Mouse (Mus musculus): ENCODE results near the gene Ugt1a6b.
"Not testable (repeated sequence)": the region's sequence is repeated elsewhere in the genome, so short reads cannot be mapped to it uniquely, and the experiment has no call there.

Ugt1a6b gene

GRCm38 (mm10) chr1:88103019-88103418 is at the start of gene Ugt1a6b:
Ugt1a6b (plus strand) TSS chr1:88103252.
- DNase-seq (ENCODE audit: inconsistent ontology term), result not testable (repeated sequence)

GRCm38 (mm10) chr1:88055088-88055487 is 48.0 kb upstream of the Ugt1a6b start, which contains the start of gene Ugt1a10:
Ugt1a10 (plus strand) TSS chr1:88055388.
- DNase-seq (ENCODE audit: inconsistent ontology term), result no peak

- DNase-seq (ENCODE audit: inconsistent ontology term), result not testable (repeated sequence)
Measured at GRCm38 (mm10) chr1:88066472-88067102, 36.5 kb upstream of the Ugt1a6b start.

GRCm38 (mm10) chr1:88070495-88070894 is 32.6 kb upstream of the Ugt1a6b start, which contains the start of gene Ugt1a9:
Ugt1a9 (plus strand) TSS chr1:88070800.
- DNase-seq (ENCODE audit: inconsistent ontology term), result no peak

- DNase-seq (ENCODE audit: inconsistent ontology term), result no peak
Measured at GRCm38 (mm10) chr1:88070902-88071301, 32.1 kb upstream of the Ugt1a6b start.

- DNase-seq (ENCODE audit: inconsistent ontology term), result no peak
Measured at GRCm38 (mm10) chr1:88074471-88074870, 28.6 kb upstream of the Ugt1a6b start.

GRCm38 (mm10) chr1:88077128-88077527 is 25.9 kb upstream of the Ugt1a6b start:
- no peak for DNase-seq (ENCODE audit: inconsistent ontology term)

- DNase-seq (ENCODE audit: inconsistent ontology term), result no peak
Measured at GRCm38 (mm10) chr1:88081670-88082069, 21.4 kb upstream of the Ugt1a6b start.

- DNase-seq (ENCODE audit: inconsistent ontology term), result no peak
Measured at GRCm38 (mm10) chr1:88086125-88086524, 16.9 kb upstream of the Ugt1a6b start.

- no peak for DNase-seq (ENCODE audit: inconsistent ontology term)
Measured at GRCm38 (mm10) chr1:88087513-88087912, 15.5 kb upstream of the Ugt1a6b start, which contains the start of gene Ugt1a8. Ugt1a8 (plus strand) TSS chr1:88087813.

GRCm38 (mm10) chr1:88092341-88092740 is 10.7 kb upstream of the Ugt1a6b start:
- no peak for DNase-seq (ENCODE audit: inconsistent ontology term)

- not testable (repeated sequence) for DNase-seq (ENCODE audit: inconsistent ontology term)
Measured at GRCm38 (mm10) chr1:88094270-88094676, 8.8 kb upstream of the Ugt1a6b start.

GRCm38 (mm10) chr1:88094941-88095492 is 8.0 kb upstream of the Ugt1a6b start, which contains the start of gene Ugt1a7c:
Ugt1a7c (plus strand) TSS chr1:88095062.
- DNase-seq (ENCODE audit: inconsistent ontology term), result no peak

GRCm38 (mm10) chr1:88098546-88098945 is 4.5 kb upstream of the Ugt1a6b start:
- DNase-seq (ENCODE audit: inconsistent ontology term), result not testable (repeated sequence)

GRCm38 (mm10) chr1:88099691-88100090 is 3.4 kb upstream of the Ugt1a6b start:
- not testable (repeated sequence) for DNase-seq (ENCODE audit: inconsistent ontology term)

GRCm38 (mm10) chr1:88103697-88104468 is 831 bp downstream of the Ugt1a6b start:
- DNase-seq (ENCODE audit: inconsistent ontology term), result not testable (repeated sequence)

GRCm38 (mm10) chr1:88104667-88105430 is 1.8 kb downstream of the Ugt1a6b start:
- no peak for DNase-seq (ENCODE audit: inconsistent ontology term)

- no peak for DNase-seq (ENCODE audit: inconsistent ontology term)
Measured at GRCm38 (mm10) chr1:88105656-88106055, 2.6 kb downstream of the Ugt1a6b start.

- DNase-seq (ENCODE audit: inconsistent ontology term), result not testable (repeated sequence)
Measured at GRCm38 (mm10) chr1:88109027-88109557, 6.0 kb downstream of the Ugt1a6b start.

- not testable (repeated sequence) for DNase-seq (ENCODE audit: inconsistent ontology term)
Measured at GRCm38 (mm10) chr1:88109604-88110003, 6.6 kb downstream of the Ugt1a6b start.

GRCm38 (mm10) chr1:88112769-88113168 is 9.7 kb downstream of the Ugt1a6b start:
- not testable (repeated sequence) for DNase-seq (ENCODE audit: inconsistent ontology term)
